Mouse (Mus musculus): ENCODE data around the gene Dgke. TPM values are rescaled to one million over a fixed set of nuclear protein-coding genes. Genes with fewer than 3 reads are reported as not detected.
A peak's percentile ranks its signal among the peaks of the same experiment; 100 is the strongest.
"Not testable (repeated sequence)": the region's sequence is repeated elsewhere in the genome, so short reads cannot be mapped to it uniquely, and the experiment has no call there.

Dgke gene
- total RNA-seq, 2 experiments from 2014 or later = 2.5 to 2.7 TPM

GRCm38 (mm10) chr11:89074783-89075413 is 8.2 kb upstream of the Dgke start:
- no peak for DNase-seq

GRCm38 (mm10) chr11:89073541-89073940 is 6.9 kb upstream of the Dgke start, which contains the start of gene Gm525:
Gene Gm525, plus strand, starts transcription at chr11:89073841.
- DNase-seq = no peak

GRCm38 (mm10) chr11:89071522-89071921 is 4.9 kb upstream of the Dgke start:
- DNase-seq = no peak

- no peak for DNase-seq
Measured at GRCm38 (mm10) chr11:89069303-89069702, 2.7 kb upstream of the Dgke start.

- DNase-seq = no peak
Measured at GRCm38 (mm10) chr11:89068649-89069048, 2.0 kb upstream of the Dgke start.

- DNase-seq = no peak
Measured at GRCm38 (mm10) chr11:89067871-89068490, 1.3 kb upstream of the Dgke start.

GRCm38 (mm10) chr11:89067301-89067822 is 712 bp upstream of the Dgke start:
- no peak for DNase-seq

- no peak for DNase-seq
Measured at GRCm38 (mm10) chr11:89066126-89066525, 524 bp downstream of the Dgke start.

GRCm38 (mm10) chr11:89065297-89065696 is 1.4 kb downstream of the Dgke start:
- no peak for DNase-seq

GRCm38 (mm10) chr11:89064312-89064711 is 2.3 kb downstream of the Dgke start:
- DNase-seq = no peak

GRCm38 (mm10) chr11:89061362-89061761 is 5.3 kb downstream of the Dgke start:
- no peak for DNase-seq

- DNase-seq = peak; percentile 86
Measured at GRCm38 (mm10) chr11:89060423-89061089, 6.1 kb downstream of the Dgke start.

GRCm38 (mm10) chr11:89059919-89060422 is 6.7 kb downstream of the Dgke start:
- peak; percentile 38 for DNase-seq

GRCm38 (mm10) chr11:89058515-89059270 is 8.0 kb downstream of the Dgke start:
- DNase-seq = no peak

- no peak for DNase-seq
Measured at GRCm38 (mm10) chr11:89055931-89056690, 10.5 kb downstream of the Dgke start.

GRCm38 (mm10) chr11:89051767-89052166 is 14.9 kb downstream of the Dgke start:
- DNase-seq = no peak

GRCm38 (mm10) chr11:89046021-89046420 is 20.6 kb downstream of the Dgke start:
- DNase-seq = no peak

- not testable (repeated sequence) for DNase-seq
Measured at GRCm38 (mm10) chr11:89045501-89045900, 21.1 kb downstream of the Dgke start.

- DNase-seq = no peak
Measured at GRCm38 (mm10) chr11:89043046-89043445, 23.6 kb downstream of the Dgke start.

GRCm38 (mm10) chr11:89041073-89041472 is 25.6 kb downstream of the Dgke start:
- DNase-seq = not testable (repeated sequence)

- no peak for DNase-seq
Measured at GRCm38 (mm10) chr11:89039325-89039724, 27.3 kb downstream of the Dgke start.

Measured in gastrocnemius, postnatal 25 days (tissue).